Mouse (Mus musculus): Measurements from ENCODE around the gene Gm5134. TPM values are rescaled to one million over a fixed set of nuclear protein-coding genes. Genes with fewer than 3 reads are reported as not detected.

Gm5134 gene
- polyA plus RNA-seq, 1 experiment from 2014 or later = 0.04 TPM

DNA sequence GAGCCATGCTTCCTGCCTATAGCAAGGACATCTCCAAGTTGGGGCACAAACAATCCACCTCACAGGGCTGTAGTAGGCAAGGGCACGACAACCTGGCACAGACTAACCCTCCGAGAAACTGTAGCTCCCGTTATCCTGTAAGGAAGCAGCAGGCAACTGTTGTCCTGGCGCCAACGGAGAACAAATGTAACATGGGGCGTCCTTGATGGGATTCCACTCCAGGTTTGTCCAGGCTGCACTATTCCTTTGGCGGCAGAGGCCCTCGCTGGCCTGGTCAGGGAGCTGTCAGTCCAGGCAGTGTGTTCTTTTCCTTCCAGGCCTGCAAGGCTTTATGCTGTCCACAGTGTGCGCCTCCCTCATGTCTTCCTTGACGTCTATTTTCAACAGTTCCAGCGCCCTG lies 41.1 kb downstream of the Gm5134 start:
- no peak for DNase-seq
- Histone ChIP-seq H3K9me3 (ENCODE audit: low read length) (no peaks in the 10 kb centered on the region), H3K4me1 (ENCODE audit: insufficient read depth) (no peaks in the 10 kb centered on the region), H3K36me3 (replicated peaks; ENCODE audit: insufficient read depth, low read length) (no peaks in the 10 kb centered on the region), H3K9ac (replicated peaks) (no peak overlapping the region), H3K27me3 (ENCODE audit: insufficient read depth, low read length) (no peaks in the 10 kb centered on the region), H3K27ac (ENCODE audit: low read depth) (no peak overlapping the region), H3K4me3 (ENCODE audit: low read depth, low read length) (no peak overlapping the region), H3K4me2 (ENCODE audit: low read depth, low read length) (no peak overlapping the region)
- ATAC-seq = no peak
- no peak for TF ChIP-seq EP300 (IDR thresholded peaks at IDR 0.05; ENCODE audit: low read depth)
- no peak for TF ChIP-seq CTCF (IDR thresholded peaks at IDR 0.05; ENCODE audit: low read depth)
- WGBS (ENCODE audit: insufficient replicate concordance) = 85% methylated on average over 11 of the region's 11 CpGs

DNA sequence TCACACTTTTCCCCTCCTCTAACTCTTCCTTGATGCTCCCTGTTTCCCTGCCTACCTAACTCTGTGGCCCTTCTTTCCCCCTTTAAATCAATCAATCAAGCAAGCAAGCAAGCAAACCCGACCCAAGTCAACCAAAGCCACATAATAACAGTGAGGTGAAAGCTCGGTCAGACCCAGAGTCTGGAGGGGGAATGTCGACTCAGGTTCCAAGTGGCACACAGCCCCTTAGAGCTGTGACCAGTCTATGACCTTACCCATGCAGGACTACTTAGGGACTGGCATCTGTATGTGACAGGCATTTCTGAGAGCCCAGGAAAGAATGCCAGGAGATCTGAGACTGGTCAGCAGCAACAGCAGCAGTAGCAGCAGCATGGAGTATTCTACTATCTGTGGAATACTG lies 42.0 kb downstream of the Gm5134 start:
- Histone ChIP-seq H3K27ac (ENCODE audit: low read depth) (no peak overlapping the region), H3K4me1 (ENCODE audit: insufficient read depth) (no peaks in the 10 kb centered on the region), H3K4me3 (ENCODE audit: low read depth, low read length) (no peak overlapping the region), H3K4me2 (ENCODE audit: low read depth, low read length) (no peak overlapping the region), H3K9ac (replicated peaks) (no peak overlapping the region), H3K36me3 (replicated peaks; ENCODE audit: insufficient read depth, low read length) (no peaks in the 10 kb centered on the region), H3K9me3 (ENCODE audit: low read length) (no peaks in the 10 kb centered on the region), H3K27me3 (ENCODE audit: insufficient read depth, low read length) (no peaks in the 10 kb centered on the region)
- WGBS (ENCODE audit: insufficient replicate concordance) = 50% methylated on average over 3 of the region's 3 CpGs
- TF ChIP-seq EP300 (IDR thresholded peaks at IDR 0.05; ENCODE audit: low read depth) (no peak), CTCF (IDR thresholded peaks at IDR 0.05; ENCODE audit: low read depth) (no peak)
- no peak for ATAC-seq
- DNase-seq = no peak

DNA sequence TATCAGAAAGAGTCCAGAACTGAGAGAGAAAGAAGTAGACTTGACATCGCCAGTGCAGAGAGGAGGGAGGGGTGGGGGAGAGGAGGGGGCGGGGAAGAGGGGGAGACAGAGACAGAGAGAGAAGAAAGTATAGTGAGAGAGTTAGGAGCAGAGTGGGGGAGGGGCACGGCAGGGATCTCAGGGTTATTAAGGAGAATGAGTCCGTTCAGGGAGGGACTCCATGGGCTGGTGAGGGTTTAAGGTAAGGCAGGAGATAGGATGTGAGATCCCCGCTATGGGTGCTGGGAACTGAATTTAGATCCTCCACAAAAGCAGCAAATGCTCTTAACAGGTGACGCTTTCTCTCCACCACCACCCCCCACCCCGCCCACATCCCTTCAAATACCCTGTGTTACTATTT lies 46.8 kb downstream of the Gm5134 start:
- no peak overlapping the region for H3K4me2 ChIP-seq (ENCODE audit: low read depth, low read length)
- H3K27ac ChIP-seq (ENCODE audit: low read depth) = no peak overlapping the region
- ATAC-seq = no peak
- no peak for TF ChIP-seq EP300 (IDR thresholded peaks at IDR 0.05; ENCODE audit: low read depth)
- no peak overlapping the region for H3K9ac ChIP-seq (replicated peaks)
- no peaks in the 10 kb centered on the region for H3K27me3 ChIP-seq (ENCODE audit: insufficient read depth, low read length)
- H3K4me3 ChIP-seq (ENCODE audit: low read depth, low read length) = no peak overlapping the region
- H3K4me1 ChIP-seq (ENCODE audit: insufficient read depth) = no peaks in the 10 kb centered on the region
- no peaks in the 10 kb centered on the region for H3K36me3 ChIP-seq (replicated peaks; ENCODE audit: insufficient read depth, low read length)
- no peak for DNase-seq
- 58% methylated on average over 6 of the region's 7 CpGs for WGBS (ENCODE audit: insufficient replicate concordance)
- H3K9me3 ChIP-seq (ENCODE audit: low read length) = no peaks in the 10 kb centered on the region

DNA sequence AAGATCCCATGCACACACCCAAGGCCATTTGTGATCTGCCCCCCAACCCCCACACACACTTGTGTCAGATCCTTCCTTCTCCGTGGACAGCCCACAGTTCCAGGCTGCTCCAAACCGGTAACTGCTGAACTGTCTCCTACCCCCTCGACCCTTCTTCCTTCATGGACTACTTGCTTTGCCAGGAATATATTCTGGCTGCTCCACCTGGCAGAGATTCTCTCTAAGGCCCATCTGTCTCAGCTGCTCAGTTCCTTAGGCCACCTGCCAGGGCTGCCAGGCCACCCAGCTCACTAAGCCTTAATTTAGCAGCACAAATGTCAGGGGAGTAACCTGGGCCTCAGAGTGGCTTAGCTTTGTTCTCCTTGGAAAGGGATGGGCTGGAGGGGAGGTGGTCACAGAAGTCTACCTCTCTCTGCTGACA lies 47.8 kb downstream of the Gm5134 start:
- ATAC-seq = no peak
- WGBS (ENCODE audit: insufficient replicate concordance) = 45% methylated on average over 3 of the region's 3 CpGs
- no peak for DNase-seq
- Histone ChIP-seq H3K4me1 (ENCODE audit: insufficient read depth) (no peaks in the 10 kb centered on the region), H3K4me3 (ENCODE audit: low read depth, low read length) (no peak overlapping the region), H3K27ac (ENCODE audit: low read depth) (no peak overlapping the region), H3K36me3 (replicated peaks; ENCODE audit: insufficient read depth, low read length) (no peaks in the 10 kb centered on the region), H3K9ac (replicated peaks) (no peak overlapping the region), H3K27me3 (ENCODE audit: insufficient read depth, low read length) (no peaks in the 10 kb centered on the region), H3K9me3 (ENCODE audit: low read length) (no peaks in the 10 kb centered on the region), H3K4me2 (ENCODE audit: low read depth, low read length) (no peak overlapping the region)
- TF ChIP-seq CTCF (IDR thresholded peaks at IDR 0.05; ENCODE audit: low read depth) = no peak

DNA sequence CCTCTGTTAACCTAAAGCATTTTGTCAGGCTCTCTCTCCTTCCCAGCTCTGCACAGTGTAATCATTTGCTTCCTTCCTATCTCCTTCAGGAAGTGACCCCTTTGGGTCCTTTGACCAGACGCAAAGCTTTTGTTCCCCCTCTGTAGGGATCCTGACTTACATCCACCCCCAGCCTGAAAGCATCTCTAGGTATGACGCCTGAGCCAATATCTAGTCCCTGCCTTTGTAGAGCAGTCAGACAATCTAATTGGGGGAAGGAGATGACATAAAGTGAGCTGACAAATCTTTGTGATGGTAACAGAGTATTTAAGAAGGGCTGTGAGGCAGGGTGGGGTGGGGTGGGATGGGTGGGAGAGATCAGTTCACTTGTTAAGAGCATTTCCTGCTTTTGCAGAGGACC lies 48.3 kb downstream of the Gm5134 start:
- Histone ChIP-seq H3K27ac (ENCODE audit: low read depth) (no peak overlapping the region), H3K27me3 (ENCODE audit: insufficient read depth, low read length) (no peaks in the 10 kb centered on the region), H3K36me3 (replicated peaks; ENCODE audit: insufficient read depth, low read length) (no peaks in the 10 kb centered on the region), H3K9ac (replicated peaks) (no peak overlapping the region), H3K4me2 (ENCODE audit: low read depth, low read length) (no peak overlapping the region), H3K4me3 (ENCODE audit: low read depth, low read length) (no peak overlapping the region), H3K9me3 (ENCODE audit: low read length) (no peaks in the 10 kb centered on the region), H3K4me1 (ENCODE audit: insufficient read depth) (no peaks in the 10 kb centered on the region)
- 61% methylated on average over 2 of the region's 2 CpGs for WGBS (ENCODE audit: insufficient replicate concordance)
- no peak for DNase-seq
- no peak for TF ChIP-seq CTCF (IDR thresholded peaks at IDR 0.05; ENCODE audit: low read depth)
- no peak for TF ChIP-seq EP300 (IDR thresholded peaks at IDR 0.05; ENCODE audit: low read depth)
- ATAC-seq = no peak

DNA sequence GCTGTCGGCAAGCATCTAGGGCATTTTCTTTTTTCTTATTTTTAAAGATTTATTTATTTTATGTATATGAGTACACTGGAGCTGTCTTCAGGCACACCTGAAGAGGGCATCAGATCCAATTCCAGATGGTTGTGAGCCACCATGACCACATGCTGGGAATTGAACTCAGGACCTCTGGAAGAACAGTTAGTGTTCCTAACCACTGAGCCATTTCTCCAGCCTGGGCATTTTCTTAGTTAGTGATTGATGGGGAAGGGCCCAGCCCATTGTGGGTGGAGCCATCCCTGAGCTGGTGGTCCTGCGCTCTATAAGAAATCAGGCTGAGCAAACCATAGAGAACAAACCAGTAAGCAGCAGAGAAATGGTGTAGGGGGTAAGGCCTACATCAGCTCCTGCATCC lies 48.9 kb downstream of the Gm5134 start:
- H3K27me3 ChIP-seq (ENCODE audit: insufficient read depth, low read length) = no peaks in the 10 kb centered on the region
- WGBS (ENCODE audit: insufficient replicate concordance) = 83% methylated on average over 2 of the region's 2 CpGs

DNA sequence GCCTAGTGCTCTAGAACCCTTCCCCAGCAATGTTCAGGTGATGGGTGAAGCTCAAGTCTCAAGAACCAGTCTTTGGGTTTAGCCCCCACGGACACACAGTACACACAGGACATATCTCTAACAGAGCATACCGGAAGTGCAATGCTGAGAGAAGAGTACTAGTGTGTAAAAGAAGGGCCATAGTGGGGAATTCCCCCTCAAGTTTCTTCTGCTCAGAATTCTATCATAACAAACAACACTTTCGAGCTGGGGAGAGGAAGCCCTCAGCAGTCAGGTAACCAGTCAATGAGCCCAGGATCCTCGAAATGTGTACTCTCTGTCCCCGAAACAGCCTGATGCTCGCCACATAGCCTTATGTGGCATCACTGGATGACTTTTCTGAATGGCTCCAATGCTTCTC lies 52.1 kb downstream of the Gm5134 start:
- H3K36me3 ChIP-seq (replicated peaks; ENCODE audit: insufficient read depth, low read length) = no peaks in the 10 kb centered on the region
- 80% methylated on average over 6 of the region's 6 CpGs for WGBS (ENCODE audit: insufficient replicate concordance)
- H3K4me3 ChIP-seq (ENCODE audit: low read depth, low read length) = no peak overlapping the region
- H3K27ac ChIP-seq (ENCODE audit: low read depth) = no peak overlapping the region
- no peaks in the 10 kb centered on the region for H3K27me3 ChIP-seq (ENCODE audit: insufficient read depth, low read length)
- TF ChIP-seq EP300 (IDR thresholded peaks at IDR 0.05; ENCODE audit: low read depth) = no peak
- no peak for TF ChIP-seq CTCF (IDR thresholded peaks at IDR 0.05; ENCODE audit: low read depth)
- DNase-seq = no peak
- no peaks in the 10 kb centered on the region for H3K9me3 ChIP-seq (ENCODE audit: low read length)
- H3K4me2 ChIP-seq (ENCODE audit: low read depth, low read length) = no peak overlapping the region
- H3K9ac ChIP-seq (replicated peaks) = no peak overlapping the region
- no peaks in the 10 kb centered on the region for H3K4me1 ChIP-seq (ENCODE audit: insufficient read depth)
- no peak for ATAC-seq

More for the DNA sequence above, 48.9 kb downstream of the Gm5134 start:
- ATAC-seq (no peak), DNase-seq (no peak)
- no peaks in the 10 kb centered on the region for H3K36me3 ChIP-seq (replicated peaks; ENCODE audit: insufficient read depth, low read length)
- H3K9me3 ChIP-seq (ENCODE audit: low read length) = no peaks in the 10 kb centered on the region
- no peak overlapping the region for H3K4me3 ChIP-seq (ENCODE audit: low read depth, low read length)
- H3K4me2 ChIP-seq (ENCODE audit: low read depth, low read length) = no peak overlapping the region
- no peaks in the 10 kb centered on the region for H3K4me1 ChIP-seq (ENCODE audit: insufficient read depth)
- H3K9ac ChIP-seq (replicated peaks) = no peak overlapping the region
- TF ChIP-seq CTCF (IDR thresholded peaks at IDR 0.05; ENCODE audit: low read depth) = no peak
- TF ChIP-seq EP300 (IDR thresholded peaks at IDR 0.05; ENCODE audit: low read depth) = no peak
- no peak overlapping the region for H3K27ac ChIP-seq (ENCODE audit: low read depth)

Measured in liver, postnatal 0 days (tissue).